Mouse (Mus musculus) myocyte (in vitro differentiated cells): ENCODE results near the gene 1700024B05Rik.
"Not testable (repeated sequence)": the region's sequence is repeated elsewhere in the genome, so short reads cannot be mapped to it uniquely, and the experiment has no call there.

Experiments
- MAX ChIP-seq: IDR thresholded peaks from one replicate; pipeline ENCODE4 v1.6.1; 2011; ENCODE audit warnings: low read depth, mild to moderate bottlenecking, control low read depth
- POLR2AphosphoS2 ChIP-seq: IDR thresholded peaks from one replicate; pipeline ENCODE4 v1.6.1; 2011; ENCODE audit warnings: low read depth, control low read depth; ENCODE audit not compliant: insufficient read length
- TCF3 ChIP-seq: IDR thresholded peaks from one replicate; pipeline ENCODE4 v1.6.1; 2011; ENCODE audit warnings: low read depth, control low read depth; ENCODE audit not compliant: insufficient read length
- USF1 ChIP-seq: IDR thresholded peaks from one replicate; pipeline ENCODE4 v1.6.1; 2011; ENCODE audit warnings: low read depth, mild to moderate bottlenecking, control low read depth, moderate library complexity

DNA sequence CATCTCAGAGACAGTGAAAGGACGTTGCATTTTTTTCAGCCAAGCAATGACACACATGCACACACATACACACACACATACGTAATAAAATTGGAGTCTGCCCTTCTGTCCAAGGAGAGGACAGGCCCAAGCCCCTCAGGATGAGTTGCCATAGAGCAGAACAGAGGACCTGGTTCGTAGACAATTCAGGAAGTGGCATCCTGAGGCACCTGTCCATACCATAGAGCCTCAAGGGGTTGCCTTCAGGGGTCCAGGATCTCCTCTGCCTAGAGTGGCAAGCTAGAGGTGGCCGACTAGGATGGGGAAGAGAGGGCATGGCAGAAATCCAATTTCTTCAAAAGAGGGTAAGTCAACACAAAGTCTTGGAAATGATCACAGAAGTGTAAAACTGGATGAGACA is 20.3 kb downstream of the 1700024B05Rik start:
- not testable (repeated sequence) for TF ChIP-seq MAX, POLR2AphosphoS2, USF1, TCF3
